Mouse (Mus musculus): ENCODE measurements around the gene Slit3.

GRCm38 (mm10) chr11:35288761-35289278 lies 167.8 kb downstream of the Slit3 start:
- TF ChIP-seq E2F4 (IDR thresholded peaks at IDR 0.05; ENCODE audit: insufficient replicate concordance, low read depth, low read length) (no peak), POLR2A (IDR thresholded peaks at IDR 0.05; ENCODE audit: low read depth, low read length) (no peak), CTCF (conservative IDR thresholded peaks at IDR 0.05 in 1 of 2, IDR thresholded peaks at IDR 0.05 in 1 of 2; ENCODE audit: low read depth in 2 of 2, low read length in 2 of 2) (no peak), ZNF384 (IDR thresholded peaks at IDR 0.05; ENCODE audit: low read depth, low read length) (no peak), EP300 (IDR thresholded peaks at IDR 0.05; ENCODE audit: low read length) (no peak), ZMIZ1 (IDR thresholded peaks at IDR 0.05; ENCODE audit: low read depth, low read length) (no peak), RCOR1 (conservative IDR thresholded peaks at IDR 0.05; ENCODE audit: low read depth, low read length) (no peak), TBP (conservative IDR thresholded peaks at IDR 0.05; ENCODE audit: low read depth, low read length) (no peak), MAFK (IDR thresholded peaks at IDR 0.05; ENCODE audit: insufficient replicate concordance, low read length) (no peak), GABPA (IDR thresholded peaks at IDR 0.05; ENCODE audit: insufficient replicate concordance, low read depth, low read length) (no peak), MAX (IDR thresholded peaks at IDR 0.05; ENCODE audit: low read length) (no peak), TCF12 (IDR thresholded peaks at IDR 0.05; ENCODE audit: low read depth, low read length) (no peak)
